Mouse (Mus musculus): ENCODE data around the gene Prpsap2. TPM values are rescaled to one million over a fixed set of nuclear protein-coding genes. Genes with fewer than 3 reads are reported as not detected.

Prpsap2 gene
- polyA plus RNA-seq, 1 experiment from 2014 or later: 41.6 TPM

DNA sequence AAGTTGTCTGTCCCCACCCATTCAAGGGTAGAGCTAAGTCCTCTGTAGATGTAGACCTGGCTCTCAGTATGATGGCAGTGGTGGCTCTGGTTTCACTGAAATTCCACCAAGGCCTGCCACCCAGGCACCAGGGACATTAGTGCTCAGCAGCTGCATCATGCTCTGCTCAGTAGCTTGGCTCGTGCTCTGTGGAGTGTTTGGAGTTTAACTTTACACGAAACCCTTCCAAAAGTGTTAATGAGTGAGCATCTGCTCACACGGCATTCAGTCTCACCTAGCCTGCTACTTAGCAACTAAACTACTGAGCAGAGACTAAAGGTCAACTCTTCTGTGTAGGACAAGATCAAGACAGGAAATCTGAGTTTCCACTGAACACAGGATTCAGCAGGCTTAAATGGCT is 41.3 kb downstream of the Prpsap2 start, which contains the start of gene Slc5a10:
Gene Slc5a10, minus strand, starts transcription at position 191 of the 400 bp plus-strand sequence.
- no peak within 1 kb of the TSS for H3K4me3 ChIP-seq (ENCODE audit: low read depth, low read length)
- no peak within 1 kb of the TSS for H3K4me2 ChIP-seq (ENCODE audit: low read depth, low read length)
- ATAC-seq (ENCODE audit: low read depth): no peak
- H3K4me1 ChIP-seq (ENCODE audit: control insufficient read depth, insufficient read depth, low read length): no peaks in the 10 kb centered on the region
- H3K27ac ChIP-seq (ENCODE audit: low read depth, low read length): no peak within 1 kb of the TSS
- no peaks in the 10 kb centered on the region for H3K27me3 ChIP-seq (ENCODE audit: control insufficient read depth, insufficient read depth, low read length)
- no peaks in the 10 kb centered on the region for H3K36me3 ChIP-seq (ENCODE audit: control insufficient read depth, insufficient read depth, low read length)
- WGBS: 89% methylated on average over 3 of the region's 3 CpGs
- H3K9me3 ChIP-seq (ENCODE audit: control insufficient read depth, low read length): no peaks in the 10 kb centered on the region
- H3K9ac ChIP-seq (replicated peaks; ENCODE audit: low read depth, low read length): no peak within 1 kb of the TSS

DNA sequence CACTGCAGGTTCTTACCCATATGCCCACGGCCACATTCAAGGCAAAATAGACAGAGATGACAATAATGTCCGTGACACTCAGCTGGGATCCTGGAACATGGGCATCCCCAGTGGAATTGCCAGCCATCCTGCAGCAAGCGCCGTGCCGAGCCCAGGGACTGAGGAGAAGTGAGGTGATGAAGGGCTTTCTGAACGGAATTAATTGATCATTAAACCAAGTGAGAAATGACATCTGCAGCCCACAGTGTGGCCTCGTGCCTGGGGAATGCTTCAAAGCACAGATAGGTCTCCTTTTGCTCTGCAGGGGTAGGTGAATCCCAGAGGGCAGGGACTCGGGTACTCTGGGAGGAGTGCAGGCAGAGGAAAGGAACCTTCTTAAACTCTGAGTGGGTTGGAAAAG is 42.1 kb downstream of the Prpsap2 start:
- H3K36me3 ChIP-seq (ENCODE audit: control insufficient read depth, insufficient read depth, low read length): no peaks in the 10 kb centered on the region
- WGBS: 44% methylated on average over 8 of the region's 8 CpGs
- no peak overlapping the region for H3K9ac ChIP-seq (replicated peaks; ENCODE audit: low read depth, low read length)
- H3K4me1 ChIP-seq (ENCODE audit: control insufficient read depth, insufficient read depth, low read length): no peaks in the 10 kb centered on the region
- no peak for ATAC-seq (ENCODE audit: low read depth)
- no peak overlapping the region for H3K4me3 ChIP-seq (ENCODE audit: low read depth, low read length)
- H3K4me2 ChIP-seq (ENCODE audit: low read depth, low read length): no peak overlapping the region
- H3K9me3 ChIP-seq (ENCODE audit: control insufficient read depth, low read length): no peaks in the 10 kb centered on the region
- H3K27ac ChIP-seq (ENCODE audit: low read depth, low read length): no peak overlapping the region
- H3K27me3 ChIP-seq (ENCODE audit: control insufficient read depth, insufficient read depth, low read length): no peaks in the 10 kb centered on the region

DNA sequence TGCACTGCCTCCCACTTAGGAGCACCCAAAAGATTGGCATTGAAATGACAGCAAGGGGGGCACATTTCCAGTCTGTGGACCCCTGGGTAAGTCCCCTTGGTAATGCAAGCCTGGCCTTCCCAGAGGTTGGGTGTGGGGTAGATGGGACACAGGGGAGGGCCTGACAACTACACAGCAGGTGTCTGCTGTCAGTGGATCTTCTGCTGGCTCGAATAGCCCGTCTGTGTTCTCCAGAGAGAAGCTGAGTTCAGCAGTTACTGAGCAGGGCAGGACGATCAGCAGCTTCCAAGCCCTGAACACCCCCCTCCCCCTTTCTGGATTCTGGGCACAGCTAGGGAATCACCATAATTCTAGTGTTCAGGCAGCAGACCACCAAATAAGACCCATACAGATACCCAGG is 42.5 kb downstream of the Prpsap2 start:
- Histone ChIP-seq H3K4me3 (ENCODE audit: low read depth, low read length) (no peak overlapping the region), H3K4me1 (ENCODE audit: control insufficient read depth, insufficient read depth, low read length) (no peaks in the 10 kb centered on the region), H3K36me3 (ENCODE audit: control insufficient read depth, insufficient read depth, low read length) (no peaks in the 10 kb centered on the region), H3K4me2 (ENCODE audit: low read depth, low read length) (no peak overlapping the region), H3K27me3 (ENCODE audit: control insufficient read depth, insufficient read depth, low read length) (no peaks in the 10 kb centered on the region), H3K9me3 (ENCODE audit: control insufficient read depth, low read length) (no peaks in the 10 kb centered on the region), H3K27ac (ENCODE audit: low read depth, low read length) (no peak overlapping the region), H3K9ac (replicated peaks; ENCODE audit: low read depth, low read length) (no peak overlapping the region)
- ATAC-seq (ENCODE audit: low read depth): no peak
- WGBS: 42% methylated on average over 3 of the region's 3 CpGs

DNA sequence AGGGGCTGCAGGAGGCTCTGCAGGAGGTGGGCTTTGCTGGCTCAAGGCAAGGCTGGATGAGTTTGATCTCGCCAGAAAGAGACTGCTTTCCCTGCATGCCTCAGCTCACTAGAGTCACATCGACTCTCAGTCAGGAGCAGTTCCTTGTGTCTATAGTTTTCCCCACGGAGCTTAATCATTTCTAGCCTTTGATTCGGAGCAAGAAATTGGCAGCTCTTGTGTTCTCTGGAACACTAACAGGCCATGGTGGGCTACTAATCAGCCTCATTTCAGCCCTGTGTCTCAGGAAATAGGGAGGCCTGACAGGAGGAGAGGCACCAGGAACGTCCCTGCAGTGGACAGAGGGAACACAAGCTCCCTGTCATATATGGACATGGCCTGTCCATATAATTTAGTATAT is 43.9 kb downstream of the Prpsap2 start:
- ATAC-seq (ENCODE audit: low read depth): no peak
- WGBS: 68% methylated on average over 5 of the region's 5 CpGs
- H3K27ac ChIP-seq (ENCODE audit: low read depth, low read length): no peak overlapping the region

DNA sequence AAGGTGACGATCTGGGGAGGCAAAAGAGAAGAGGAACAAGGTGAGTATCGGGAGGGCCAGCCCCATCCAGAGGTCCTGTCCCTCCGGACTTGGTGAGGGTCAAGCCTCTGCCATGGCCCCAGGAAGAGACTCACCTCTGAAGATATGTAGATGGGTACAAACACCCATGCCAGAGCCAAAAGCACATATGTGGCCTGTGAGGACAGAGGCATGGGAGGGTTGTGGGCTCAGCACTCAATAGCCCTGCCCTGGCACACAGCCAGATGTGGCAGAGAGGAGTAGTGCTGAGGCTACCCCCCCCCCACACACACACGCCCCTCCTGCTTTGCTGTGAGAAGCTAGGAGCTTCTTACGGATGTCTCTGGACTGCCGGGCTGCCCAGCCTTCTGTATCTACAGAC is 46.8 kb downstream of the Prpsap2 start:
- Histone ChIP-seq H3K36me3 (ENCODE audit: control insufficient read depth, insufficient read depth, low read length) (no peaks in the 10 kb centered on the region), H3K9me3 (ENCODE audit: control insufficient read depth, low read length) (no peaks in the 10 kb centered on the region), H3K27ac (ENCODE audit: low read depth, low read length) (no peak overlapping the region), H3K4me2 (ENCODE audit: low read depth, low read length) (no peak overlapping the region), H3K9ac (replicated peaks; ENCODE audit: low read depth, low read length) (no peak overlapping the region), H3K4me3 (ENCODE audit: low read depth, low read length) (no peak overlapping the region), H3K27me3 (ENCODE audit: control insufficient read depth, insufficient read depth, low read length) (no peaks in the 10 kb centered on the region), H3K4me1 (ENCODE audit: control insufficient read depth, insufficient read depth, low read length) (no peaks in the 10 kb centered on the region)
- ATAC-seq (ENCODE audit: low read depth): no peak; the same call in 1 of the 2 replicates
- WGBS: 74% methylated on average over 5 of the region's 6 CpGs

More for the DNA sequence above, 43.9 kb downstream of the Prpsap2 start:
- Histone ChIP-seq H3K4me3 (ENCODE audit: low read depth, low read length) (no peak overlapping the region), H3K27me3 (ENCODE audit: control insufficient read depth, insufficient read depth, low read length) (no peaks in the 10 kb centered on the region), H3K9me3 (ENCODE audit: control insufficient read depth, low read length) (no peaks in the 10 kb centered on the region), H3K4me2 (ENCODE audit: low read depth, low read length) (no peak overlapping the region), H3K9ac (replicated peaks; ENCODE audit: low read depth, low read length) (no peak overlapping the region), H3K36me3 (ENCODE audit: control insufficient read depth, insufficient read depth, low read length) (no peaks in the 10 kb centered on the region), H3K4me1 (ENCODE audit: control insufficient read depth, insufficient read depth, low read length) (no peaks in the 10 kb centered on the region)

DNA sequence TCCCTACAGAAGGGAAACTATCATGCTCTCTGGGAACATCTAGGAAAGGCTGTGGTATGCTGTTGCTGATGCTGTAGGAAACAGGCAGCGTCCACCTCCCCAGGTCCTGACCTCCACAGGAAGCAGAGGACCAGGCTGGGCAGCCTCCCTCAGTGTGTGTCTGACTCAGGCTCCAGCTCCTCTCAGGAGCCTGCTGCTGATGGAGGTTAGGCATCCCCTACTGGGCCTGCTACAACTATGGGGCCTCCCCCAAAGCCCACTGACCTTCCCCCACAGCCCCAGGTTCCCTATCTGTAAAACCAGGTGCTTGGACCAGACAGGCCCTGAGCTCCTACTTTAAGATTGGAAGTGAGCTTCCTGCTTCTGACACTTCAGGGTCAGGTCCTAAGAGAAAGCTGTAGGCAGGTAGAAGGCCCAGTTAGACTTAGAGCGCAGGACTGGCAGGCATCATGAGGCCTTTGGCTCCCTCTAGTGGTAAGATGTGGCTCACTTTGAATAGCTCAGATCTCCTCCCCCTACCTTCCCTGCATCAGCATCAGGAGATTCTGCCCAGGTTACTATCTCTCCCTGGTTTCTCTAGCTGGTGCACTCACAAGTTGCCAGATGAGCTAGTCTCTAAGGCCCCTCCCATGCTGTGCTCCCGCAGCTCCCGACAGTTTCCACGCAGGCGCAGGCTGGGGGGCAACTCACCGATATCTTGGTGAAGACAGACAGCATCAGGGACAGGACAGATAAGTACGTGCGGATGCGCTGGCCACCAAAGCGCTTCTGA is 47.4 kb downstream of the Prpsap2 start:
- no peaks in the 10 kb centered on the region for H3K9me3 ChIP-seq (ENCODE audit: control insufficient read depth, low read length)
- H3K4me2 ChIP-seq (ENCODE audit: low read depth, low read length): no peak overlapping the region
- 41% methylated on average over 11 of the region's 11 CpGs for WGBS
- ATAC-seq (ENCODE audit: low read depth): peak; percentile 85
- no peaks in the 10 kb centered on the region for H3K36me3 ChIP-seq (ENCODE audit: control insufficient read depth, insufficient read depth, low read length)
- no peaks in the 10 kb centered on the region for H3K4me1 ChIP-seq (ENCODE audit: control insufficient read depth, insufficient read depth, low read length)
- H3K4me3 ChIP-seq (ENCODE audit: low read depth, low read length): no peak overlapping the region
- no peak overlapping the region for H3K9ac ChIP-seq (replicated peaks; ENCODE audit: low read depth, low read length)
- H3K27me3 ChIP-seq (ENCODE audit: control insufficient read depth, insufficient read depth, low read length): no peaks in the 10 kb centered on the region
- H3K27ac ChIP-seq (ENCODE audit: low read depth, low read length): no peak overlapping the region

DNA sequence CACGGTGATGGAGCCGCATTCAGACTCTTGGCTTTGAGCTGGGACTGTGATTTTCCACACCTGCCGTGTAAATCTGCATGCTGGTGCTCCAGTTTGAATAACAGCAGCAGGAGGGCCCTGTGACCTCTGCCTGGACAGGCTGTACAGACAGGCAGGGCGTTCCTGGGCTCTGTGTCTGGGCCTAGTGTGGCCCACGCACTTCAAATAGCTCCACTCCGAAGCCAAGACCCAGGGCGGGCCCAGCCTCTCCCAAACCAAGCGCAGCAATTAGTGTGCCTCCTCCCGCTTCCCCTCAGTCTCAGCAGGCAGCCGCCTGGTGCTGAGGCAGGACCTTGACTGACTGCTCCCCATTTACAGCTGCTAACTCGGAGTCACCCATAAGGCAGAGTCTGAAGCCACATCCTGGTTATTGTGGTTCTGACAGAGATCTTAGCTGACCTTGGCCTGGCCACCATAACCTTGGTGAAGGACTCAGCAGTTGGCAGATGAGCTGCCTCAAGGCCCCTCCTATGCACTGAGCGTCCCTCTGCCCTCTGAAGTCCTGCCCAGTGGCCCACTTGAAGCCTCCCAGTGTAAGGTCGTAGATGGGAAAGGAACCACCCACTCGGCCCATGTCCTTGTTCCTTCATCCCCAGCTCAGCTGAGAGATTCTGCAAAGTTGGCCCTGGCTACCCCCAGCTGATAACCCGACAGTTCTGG is 48.6 kb downstream of the Prpsap2 start:
- Histone ChIP-seq H3K4me2 (ENCODE audit: low read depth, low read length) (no peak overlapping the region), H3K4me1 (ENCODE audit: control insufficient read depth, insufficient read depth, low read length) (no peaks in the 10 kb centered on the region), H3K27ac (ENCODE audit: low read depth, low read length) (no peak overlapping the region), H3K27me3 (ENCODE audit: control insufficient read depth, insufficient read depth, low read length) (no peaks in the 10 kb centered on the region), H3K9ac (replicated peaks; ENCODE audit: low read depth, low read length) (no peak overlapping the region), H3K9me3 (ENCODE audit: control insufficient read depth, low read length) (no peaks in the 10 kb centered on the region), H3K36me3 (ENCODE audit: control insufficient read depth, insufficient read depth, low read length) (no peaks in the 10 kb centered on the region), H3K4me3 (ENCODE audit: low read depth, low read length) (no peak overlapping the region)
- 52% methylated on average over 15 of the region's 15 CpGs for WGBS
- ATAC-seq (ENCODE audit: low read depth): no peak

- H3K4me1 ChIP-seq (ENCODE audit: control insufficient read depth, insufficient read depth, low read length): no peaks in the 10 kb centered on the region
- no peaks in the 10 kb centered on the region for H3K36me3 ChIP-seq (ENCODE audit: control insufficient read depth, insufficient read depth, low read length)
- H3K4me2 ChIP-seq (ENCODE audit: low read depth, low read length): no peak overlapping the region
- no peaks in the 10 kb centered on the region for H3K27me3 ChIP-seq (ENCODE audit: control insufficient read depth, insufficient read depth, low read length)
- no peak overlapping the region for H3K9ac ChIP-seq (replicated peaks; ENCODE audit: low read depth, low read length)
- H3K4me3 ChIP-seq (ENCODE audit: low read depth, low read length): no peak overlapping the region
- no peak overlapping the region for H3K27ac ChIP-seq (ENCODE audit: low read depth, low read length)
- no peak for ATAC-seq (ENCODE audit: low read depth)
- WGBS: 57% methylated on average over 3 of the region's 3 CpGs
- H3K9me3 ChIP-seq (ENCODE audit: control insufficient read depth, low read length): no peaks in the 10 kb centered on the region
Measured at GRCm38 (mm10) chr11:61708928-61709327, 53.0 kb downstream of the Prpsap2 start.

DNA sequence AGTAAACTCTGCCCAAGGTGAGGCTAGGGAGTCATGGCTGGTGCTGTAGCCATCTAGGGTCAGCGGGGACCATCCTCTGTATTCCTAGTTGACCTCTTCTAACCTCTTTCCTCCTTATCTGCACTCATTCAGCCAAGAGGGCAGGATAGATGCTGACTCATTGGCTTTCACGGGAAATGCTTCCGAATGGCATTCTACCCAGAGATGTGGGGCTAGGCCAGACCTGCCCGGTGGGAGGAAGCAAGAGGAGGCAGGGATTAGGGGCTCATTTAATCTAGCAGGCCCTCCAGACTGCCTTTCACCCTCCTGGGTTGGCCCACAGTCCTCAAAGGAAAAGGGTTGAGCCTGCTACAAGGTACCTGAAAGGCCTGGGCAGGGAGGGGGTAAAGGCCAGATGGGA is 55.7 kb downstream of the Prpsap2 start:
- Histone ChIP-seq H3K4me2 (ENCODE audit: low read depth, low read length) (no peak overlapping the region), H3K4me3 (ENCODE audit: low read depth, low read length) (no peak overlapping the region), H3K9ac (replicated peaks; ENCODE audit: low read depth, low read length) (no peak overlapping the region), H3K27me3 (ENCODE audit: control insufficient read depth, insufficient read depth, low read length) (no peaks in the 10 kb centered on the region), H3K27ac (ENCODE audit: low read depth, low read length) (no peak overlapping the region), H3K9me3 (ENCODE audit: control insufficient read depth, low read length) (no peaks in the 10 kb centered on the region), H3K36me3 (ENCODE audit: control insufficient read depth, insufficient read depth, low read length) (no peaks in the 10 kb centered on the region), H3K4me1 (ENCODE audit: control insufficient read depth, insufficient read depth, low read length) (no peaks in the 10 kb centered on the region)
- WGBS: 77% methylated on average over 4 of the region's 4 CpGs
- no peak for ATAC-seq (ENCODE audit: low read depth)

Measured in neural tube, embryonic 14.5 days (tissue).